Mouse (Mus musculus) cerebellum, adult 9-11 months (tissue): ENCODE data around the gene Vax2.

Source experiments
- DNase-seq: peaks from one replicate; pipeline ENCODE4 v3.0.0; 2022

Vax2 gene

DNA sequence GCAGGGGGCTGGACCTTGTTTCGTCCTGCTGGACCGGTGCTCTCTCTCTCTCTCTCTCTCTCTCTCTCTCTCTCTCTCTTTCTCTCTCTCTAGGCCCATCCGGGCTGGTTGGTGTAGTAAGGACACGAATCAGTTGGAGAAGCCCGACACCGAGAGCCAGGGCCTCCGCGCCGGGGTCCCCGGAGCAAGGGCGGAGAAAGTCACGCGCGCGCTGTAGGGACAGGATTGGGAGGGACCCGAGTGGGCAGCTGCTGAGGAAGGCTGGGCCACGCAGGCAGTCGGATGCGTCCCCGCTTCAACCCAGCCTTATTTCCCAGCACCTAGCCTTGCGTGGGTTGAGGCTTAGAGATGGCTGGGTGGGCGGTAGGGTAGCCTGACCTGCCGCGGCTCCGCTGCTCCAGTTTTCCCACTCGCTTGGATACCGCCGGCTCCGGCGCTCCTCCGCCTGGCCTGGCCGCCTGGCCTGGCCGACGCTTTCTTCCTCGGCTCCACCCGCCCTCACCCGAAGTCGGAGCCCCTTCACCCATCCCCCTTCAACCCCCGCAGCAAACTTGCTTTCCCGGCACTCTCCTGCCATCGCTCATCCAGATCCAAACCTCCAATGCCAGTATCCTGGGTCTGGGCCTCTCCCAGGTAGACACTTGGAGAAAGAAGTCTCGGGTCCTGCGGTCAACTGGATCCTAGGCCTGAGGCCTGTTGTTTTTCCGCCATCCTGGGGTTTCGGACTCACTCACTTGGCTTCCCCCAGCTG is 836 bp downstream of the Vax2 start:
- DNase-seq: no peak

DNA sequence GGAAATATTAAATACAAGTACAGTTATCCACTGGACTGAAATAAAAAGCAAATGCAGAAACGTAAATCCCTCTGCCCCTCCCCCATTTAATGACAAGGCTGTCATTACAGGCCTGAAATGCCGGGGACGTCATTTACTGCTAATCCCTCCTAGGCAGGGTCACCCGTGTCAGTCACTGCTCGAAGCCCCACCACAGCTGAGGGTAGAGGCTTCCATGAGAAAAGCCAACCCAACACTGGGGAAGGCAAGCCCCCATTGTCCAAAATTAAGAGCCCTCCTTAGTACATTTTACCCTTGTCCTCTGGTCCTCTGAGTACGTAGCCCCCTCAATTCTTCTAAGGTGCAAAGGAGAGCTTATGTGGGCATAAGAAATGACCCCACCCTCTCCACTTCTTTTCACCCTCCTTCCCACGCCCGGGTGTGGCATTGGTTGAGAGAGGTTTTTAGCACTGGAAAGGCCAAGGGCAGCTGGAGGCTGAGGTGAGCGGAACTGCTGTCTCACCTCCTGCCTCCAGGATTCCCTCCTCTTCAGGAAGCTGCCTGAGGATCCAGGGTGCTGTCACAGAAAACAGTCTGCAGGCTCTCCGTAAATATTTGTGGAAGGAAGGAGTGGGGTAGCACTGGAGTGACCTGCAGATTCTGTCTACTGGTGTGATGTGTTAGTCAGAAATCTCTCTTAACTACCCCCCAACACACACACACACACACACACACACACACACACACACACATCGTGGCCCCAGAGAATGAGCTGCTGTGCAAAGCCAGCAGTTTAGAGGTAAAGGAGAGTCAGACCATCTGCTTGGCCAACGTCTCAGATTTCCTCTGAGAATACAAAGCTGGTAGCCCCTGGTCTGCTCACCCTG is 2.4 kb downstream of the Vax2 start:
- DNase-seq: no peak

DNA sequence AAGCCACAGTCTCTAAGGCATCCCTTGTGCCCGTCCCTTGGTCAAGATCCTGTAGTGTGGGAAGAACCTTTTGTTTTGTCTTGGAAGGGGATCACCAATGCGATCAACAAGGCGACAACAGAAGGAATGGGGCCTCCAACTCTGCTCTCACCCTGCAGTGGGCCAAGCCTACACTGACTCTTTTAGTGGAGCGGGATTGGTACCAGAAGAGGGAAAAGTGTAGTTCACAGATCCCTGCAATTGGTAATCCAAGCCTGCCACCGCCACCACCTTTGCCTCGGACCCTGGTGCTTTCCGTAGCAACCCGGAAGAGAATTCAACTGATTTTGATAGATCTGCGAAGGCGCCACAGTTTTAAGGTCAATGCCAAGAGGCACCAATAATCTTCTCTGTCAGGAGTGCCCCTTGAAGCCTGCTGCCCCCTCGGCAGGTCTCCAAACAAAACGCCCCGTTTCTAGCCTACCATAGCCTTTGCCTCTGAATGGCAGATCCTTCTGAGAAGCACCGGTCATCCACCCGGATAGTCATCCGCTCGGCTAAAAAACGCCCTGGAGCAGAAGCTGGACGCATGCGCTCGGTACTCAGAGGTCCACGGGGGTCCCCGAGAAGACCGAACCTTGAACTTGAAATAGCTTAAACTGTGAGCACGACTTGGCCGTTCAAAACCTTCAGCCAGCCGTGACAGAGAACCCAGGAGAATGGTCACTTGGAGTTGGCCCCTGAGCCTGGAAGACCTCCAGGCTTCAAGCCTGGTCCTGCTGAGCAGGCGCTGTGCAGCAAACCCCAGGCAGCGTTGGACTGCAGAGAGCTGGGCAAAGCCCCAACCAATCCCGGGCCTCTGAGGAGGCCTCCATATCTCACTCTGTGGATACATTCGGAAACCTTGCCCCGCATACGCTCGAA is 3.4 kb downstream of the Vax2 start:
- no peak for DNase-seq

DNA sequence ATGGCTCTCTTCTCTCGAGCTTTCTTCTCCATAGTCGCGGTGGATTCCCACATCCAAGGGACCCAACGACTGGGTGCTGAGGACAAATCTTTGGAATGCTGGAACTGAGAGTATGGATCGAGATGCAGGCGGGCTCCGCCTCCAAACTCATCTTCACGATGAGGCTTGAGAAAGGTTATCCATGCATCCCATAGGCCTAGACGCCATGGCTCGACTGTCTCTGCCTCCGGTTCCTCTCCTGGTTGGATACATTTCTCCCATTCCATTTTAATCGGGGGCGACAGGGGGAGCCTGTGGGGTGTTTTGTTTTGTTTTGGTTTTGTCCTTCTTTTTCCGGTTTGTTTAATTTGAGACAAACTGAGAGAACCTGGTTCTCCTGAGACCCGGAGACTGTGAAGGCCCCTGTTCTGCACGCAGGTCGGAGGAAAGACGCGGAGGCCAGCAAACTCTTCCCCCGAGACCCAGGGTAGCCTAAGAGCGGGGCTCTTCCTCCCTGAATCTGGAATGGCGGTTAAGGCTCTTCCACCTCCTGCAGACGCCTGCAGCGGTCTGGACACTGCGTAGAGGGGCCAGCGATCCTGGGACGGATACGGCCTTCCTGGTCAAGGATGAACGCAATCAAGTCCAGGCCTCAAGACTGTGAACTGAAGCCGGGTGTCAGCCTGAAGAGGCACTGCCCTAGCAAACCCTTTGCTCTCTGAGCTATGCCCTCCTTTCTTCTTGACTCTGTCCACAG is 4.6 kb downstream of the Vax2 start:
- DNase-seq: no peak

DNA sequence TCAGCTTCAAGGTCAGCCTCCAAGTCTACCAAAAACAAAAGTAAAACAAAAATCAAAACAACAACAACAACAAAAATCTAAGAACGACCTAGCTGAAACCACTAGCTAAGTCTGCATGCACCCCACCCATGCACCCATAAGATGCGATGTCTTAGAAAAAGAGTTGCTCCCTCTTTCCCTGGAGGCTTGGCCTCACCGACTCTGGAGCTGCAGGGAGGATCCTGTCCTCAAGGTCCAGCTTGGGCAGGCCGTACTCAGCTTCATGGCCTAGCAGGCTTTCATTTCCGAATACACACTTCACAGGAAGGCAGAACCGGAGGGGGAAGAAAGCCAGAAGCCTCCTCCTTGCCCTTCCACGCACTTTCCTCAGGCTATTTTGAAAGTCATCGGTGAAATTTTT is 6.0 kb downstream of the Vax2 start:
- no peak for DNase-seq

DNA sequence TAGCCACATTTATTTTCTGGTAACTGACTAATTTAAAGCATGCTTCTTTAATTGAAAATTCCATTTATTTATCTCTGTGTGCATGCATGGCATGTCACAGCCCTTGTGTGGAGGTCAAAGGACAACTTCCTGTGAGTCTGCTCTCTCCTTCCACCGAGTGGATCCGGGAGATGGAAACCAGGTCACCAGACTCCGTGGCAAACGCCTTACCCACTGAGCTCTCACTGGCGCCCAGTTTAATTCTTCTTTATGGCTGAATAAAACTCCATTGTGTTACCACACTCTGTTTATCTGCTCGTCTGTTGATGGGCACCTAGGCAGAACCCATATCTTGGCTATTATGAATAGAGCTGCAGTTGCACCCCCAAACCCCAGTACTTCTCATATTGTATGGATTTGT is 11.5 kb downstream of the Vax2 start:
- DNase-seq: no peak

DNA sequence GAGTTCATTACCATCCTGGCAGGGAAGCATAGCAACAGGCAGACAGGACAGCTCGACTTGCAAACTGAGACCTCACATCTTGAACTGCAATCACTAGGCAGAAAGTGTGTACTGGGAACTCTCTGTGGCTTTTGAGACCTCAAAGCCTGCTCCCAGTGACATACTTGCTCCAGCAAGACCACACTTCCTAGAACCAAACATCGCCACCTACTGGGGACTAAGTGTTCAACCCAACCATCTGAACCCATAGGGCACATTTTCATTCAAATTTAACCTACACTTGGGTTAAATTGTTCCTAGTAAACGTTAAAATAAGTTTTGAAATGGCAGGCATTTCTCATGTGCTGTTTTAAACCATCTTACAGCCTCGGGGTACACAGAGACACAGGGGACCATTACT is 16.1 kb downstream of the Vax2 start:
- DNase-seq: no peak

DNA sequence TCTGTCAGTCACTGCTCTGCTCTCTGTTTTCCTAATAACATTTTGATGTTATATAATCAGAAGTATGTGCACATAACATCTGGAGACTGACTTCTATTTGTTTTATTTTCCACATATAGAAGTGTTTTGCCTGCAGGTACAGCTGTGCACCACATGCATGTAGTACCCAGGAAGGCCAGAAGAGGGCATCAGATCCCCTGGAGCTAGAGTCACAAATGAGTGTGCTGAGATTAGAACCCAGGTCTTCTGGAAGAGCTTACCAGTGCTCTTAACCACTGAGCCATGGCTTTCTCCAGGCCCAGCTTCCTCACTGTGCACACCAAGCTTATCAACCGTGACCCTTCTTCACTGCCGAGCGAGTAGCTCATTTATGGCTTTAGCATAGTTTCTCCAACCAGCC is 17.4 kb downstream of the Vax2 start:
- DNase-seq: no peak

DNA sequence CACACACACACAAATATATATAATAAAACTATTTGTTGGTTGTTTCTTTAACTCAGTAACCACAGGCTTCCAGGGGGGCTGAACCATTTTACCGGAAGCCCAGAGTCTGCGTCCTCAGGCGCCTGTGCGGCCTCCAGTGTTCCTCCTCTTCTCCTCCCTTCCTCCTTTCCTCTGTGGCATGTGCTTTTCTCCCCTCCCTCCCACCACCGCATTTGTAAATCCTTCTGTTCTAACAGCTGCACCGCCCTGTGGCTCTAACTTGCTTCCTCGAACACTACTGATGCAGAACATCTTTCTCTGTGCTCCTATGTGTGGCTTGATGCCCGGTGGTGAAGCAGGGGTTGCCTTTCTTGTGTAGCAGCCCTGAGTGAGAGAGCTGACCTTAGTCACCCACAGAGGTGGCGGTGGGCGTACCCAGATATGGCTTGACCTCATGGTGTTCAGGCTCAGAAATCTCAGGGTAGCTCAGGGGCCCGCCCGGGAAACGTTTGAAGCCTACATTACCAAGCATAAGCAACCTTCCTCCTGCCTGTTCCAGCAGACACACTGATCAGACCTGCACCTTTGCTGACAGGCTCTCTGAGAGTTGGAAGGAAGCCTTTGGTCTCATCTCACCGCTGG is 18.4 kb downstream of the Vax2 start:
- DNase-seq: no peak

DNA sequence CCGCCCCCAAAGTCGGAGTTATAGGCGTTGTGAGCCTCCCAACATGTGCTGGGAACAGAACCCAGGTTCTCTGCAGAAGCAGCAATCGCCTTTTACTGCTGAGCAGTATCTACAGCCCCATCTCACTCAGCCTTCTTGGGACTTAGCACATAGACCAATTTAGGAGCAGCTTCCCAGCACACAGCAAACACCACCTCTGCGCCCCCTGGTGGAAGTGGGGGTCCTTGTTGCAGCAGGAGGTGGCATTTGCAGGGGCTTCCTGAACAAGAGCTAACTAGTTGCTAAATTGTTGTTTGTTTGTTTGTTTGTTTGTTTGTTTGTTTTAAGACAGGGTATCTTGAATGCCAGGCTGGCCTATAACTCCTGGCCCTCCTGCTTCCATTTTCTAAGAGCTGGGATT is 20.1 kb downstream of the Vax2 start:
- no peak for DNase-seq

DNA sequence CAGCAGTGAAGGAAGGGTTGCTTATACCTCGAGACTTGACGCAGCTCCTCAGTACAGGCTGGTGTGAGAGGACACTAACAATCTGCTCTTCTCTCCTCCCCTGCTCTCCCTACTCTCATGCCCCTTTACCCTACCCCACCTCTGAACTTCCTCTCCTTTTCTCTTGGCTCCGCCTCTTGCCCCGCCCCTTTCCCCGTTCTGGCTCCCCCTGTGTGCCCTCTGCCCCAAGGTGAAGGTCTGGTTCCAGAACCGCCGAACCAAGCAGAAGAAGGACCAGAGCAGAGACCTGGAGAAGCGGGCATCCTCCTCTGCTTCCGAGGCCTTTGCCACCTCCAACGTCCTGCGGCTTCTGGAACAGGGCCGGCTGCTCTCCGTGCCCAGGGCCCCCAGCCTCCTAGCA is 26.2 kb downstream of the Vax2 start:
- no peak for DNase-seq

DNA sequence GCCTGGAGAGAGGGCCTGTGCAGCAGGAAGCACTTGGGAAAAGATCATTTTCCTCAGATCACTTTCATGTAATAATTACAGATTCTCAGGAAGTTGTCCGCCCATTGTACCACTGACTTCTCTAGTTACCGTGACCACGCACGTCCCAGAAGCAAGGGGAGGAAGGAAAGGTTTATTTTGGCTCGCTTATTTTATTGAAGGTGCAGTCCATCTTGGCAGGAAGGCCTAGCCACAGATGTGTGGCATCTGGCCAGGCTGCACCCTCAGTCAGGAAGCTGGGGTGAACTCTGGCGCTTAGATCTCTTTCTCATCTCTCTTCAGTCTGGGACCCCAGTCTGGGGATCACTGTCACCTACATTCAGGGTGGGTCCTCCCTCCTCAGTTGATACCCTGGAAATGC is 27.5 kb downstream of the Vax2 start:
- DNase-seq: no peak

DNA sequence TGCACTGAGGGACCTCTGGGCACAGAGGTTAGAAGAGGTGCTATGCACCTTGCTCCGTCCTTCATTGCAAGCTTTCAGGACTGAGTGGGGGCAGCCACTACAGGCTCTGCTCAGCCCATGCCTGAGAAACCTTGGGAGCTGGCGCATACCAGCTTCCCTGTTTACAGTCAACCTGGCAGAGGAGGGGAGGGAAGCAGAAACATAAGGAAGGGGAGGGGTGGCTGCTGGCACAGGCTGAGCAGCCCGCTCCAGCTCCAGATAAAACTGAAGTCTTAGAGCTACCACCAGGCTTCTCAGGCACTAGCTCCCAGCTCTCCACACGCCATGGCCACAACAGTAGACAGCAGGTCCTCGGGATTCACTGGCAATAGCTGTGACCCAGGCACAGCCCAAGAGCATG is 31.7 kb downstream of the Vax2 start, which contains the start of gene Atp6v1b1:
Gene Atp6v1b1 (plus strand): TSS at position 230 of the 400 bp plus-strand sequence.
- DNase-seq: no peak

DNA sequence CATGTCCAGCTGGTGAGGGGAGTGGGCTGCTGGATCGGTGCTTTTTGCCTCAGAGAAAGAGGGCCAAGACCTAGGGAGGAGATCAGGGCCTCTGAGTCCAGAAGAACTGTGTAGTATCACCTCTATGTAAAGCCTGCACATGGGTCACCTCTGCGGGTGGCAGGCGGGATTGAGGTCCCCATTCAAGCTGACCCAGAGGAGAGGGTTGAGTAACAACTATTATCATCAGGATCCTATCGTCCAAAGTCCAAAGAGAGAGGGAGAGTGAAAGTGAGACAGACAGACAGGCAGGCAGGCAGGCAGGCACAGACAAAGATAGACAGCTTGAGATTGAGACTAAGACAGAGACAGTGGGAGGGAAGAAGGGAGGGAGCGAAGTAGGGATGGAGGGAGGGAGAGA is 32.1 kb downstream of the Vax2 start:
- DNase-seq: no peak

DNA sequence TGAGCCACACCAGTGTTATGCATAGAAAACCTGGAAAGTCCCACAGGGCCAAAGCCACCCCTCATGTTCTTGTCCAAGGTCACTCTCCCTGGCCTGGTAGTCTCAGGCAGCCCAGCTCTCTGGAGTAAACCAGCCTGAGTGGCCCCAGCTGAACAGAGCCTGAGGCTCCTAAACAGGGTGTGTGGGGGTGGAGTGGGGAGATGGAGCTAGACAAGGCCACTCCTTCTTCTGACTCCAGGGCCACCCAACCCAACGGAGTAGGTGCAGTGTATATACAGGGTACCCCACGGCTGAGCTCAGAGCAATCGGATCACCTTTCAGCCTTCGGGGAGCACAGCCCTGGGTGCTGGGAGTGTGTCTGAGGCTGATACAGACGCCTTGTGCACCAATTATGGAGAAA is 33.1 kb downstream of the Vax2 start:
- DNase-seq: no peak

DNA sequence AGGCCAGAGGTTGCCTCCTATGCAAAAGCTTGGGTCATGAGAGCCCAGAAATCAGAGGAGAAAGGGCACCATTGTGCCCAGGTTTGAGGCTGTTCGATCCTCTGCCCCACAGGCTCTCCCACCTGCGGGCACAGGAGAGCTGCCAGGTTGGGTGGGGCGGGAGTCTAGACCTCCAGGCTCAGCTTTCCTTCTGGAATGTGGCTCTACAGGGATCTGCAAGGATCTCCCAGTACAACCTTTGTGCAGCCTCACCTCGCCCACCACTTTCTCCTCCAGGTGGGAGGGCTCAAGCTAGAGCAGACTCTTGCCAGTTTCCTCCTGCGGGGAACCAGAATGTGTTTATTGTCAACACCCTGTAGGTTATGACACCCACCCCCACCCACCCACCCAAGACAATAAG is 33.5 kb downstream of the Vax2 start:
- DNase-seq: no peak

DNA sequence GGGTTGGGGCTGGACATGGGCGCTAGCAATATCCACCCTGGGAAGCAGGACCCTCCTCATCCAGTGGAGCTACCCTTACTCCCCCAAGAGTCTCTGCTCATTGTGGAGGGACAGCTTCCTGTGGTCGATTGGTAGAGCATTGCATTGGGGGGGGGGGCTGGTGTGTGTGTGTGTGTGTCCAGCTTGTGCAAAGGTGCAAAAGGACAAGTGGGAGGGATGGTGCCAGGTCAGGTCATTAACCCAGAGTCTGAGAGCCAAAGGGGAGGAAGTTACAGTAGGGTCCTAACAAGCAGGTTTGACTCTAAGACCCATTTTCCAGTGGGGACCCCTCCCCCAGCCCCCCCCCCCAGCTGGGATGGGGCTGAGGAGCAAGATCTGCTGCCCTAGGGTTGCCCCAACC is 34.4 kb downstream of the Vax2 start:
- DNase-seq: no peak

DNA sequence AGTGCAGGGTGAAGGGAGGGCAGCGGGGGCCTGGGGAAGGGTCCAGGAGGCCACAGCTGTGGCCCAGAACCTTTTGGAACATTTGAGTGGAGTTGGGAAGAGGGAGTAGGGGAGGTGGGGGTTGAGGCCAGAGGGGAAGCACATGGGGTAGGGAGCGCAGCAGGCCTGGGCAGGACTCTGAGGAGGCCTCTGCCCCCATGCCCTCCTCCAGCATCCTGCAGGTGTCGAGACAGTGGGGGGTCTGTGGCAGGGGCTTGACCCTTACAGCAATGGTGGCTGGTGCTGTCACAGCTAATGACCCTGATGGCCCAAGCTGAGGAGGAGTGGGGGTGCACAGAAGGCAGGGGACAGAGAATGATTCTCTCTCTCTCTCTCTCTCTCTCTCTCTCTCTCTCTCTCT is 38.2 kb downstream of the Vax2 start:
- no peak for DNase-seq

DNA sequence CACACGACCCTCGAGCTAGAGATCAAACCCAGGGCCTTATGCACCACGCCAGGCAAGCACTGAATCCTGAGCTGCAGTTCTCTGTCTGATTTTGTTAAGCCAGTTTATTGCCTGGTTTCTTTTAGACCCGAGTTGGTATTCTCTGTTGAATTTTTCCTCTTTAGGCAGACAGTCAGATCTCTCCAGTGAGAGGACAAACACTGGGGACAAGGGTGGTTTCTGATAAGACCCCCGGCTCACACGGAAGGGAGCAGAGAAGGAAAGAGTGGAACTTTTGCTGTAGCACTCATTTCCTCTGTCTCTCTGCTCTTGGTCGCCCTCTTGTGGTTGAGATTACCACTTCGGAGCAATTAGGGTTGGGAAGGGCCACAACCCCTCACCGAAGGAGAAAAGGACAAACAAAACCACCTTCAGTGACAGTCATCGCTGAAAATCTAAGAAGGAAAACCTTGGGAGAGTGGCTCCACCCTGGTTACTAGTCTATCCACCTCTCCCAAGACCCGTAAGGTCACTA is 39.2 kb downstream of the Vax2 start:
- no peak for DNase-seq

DNA sequence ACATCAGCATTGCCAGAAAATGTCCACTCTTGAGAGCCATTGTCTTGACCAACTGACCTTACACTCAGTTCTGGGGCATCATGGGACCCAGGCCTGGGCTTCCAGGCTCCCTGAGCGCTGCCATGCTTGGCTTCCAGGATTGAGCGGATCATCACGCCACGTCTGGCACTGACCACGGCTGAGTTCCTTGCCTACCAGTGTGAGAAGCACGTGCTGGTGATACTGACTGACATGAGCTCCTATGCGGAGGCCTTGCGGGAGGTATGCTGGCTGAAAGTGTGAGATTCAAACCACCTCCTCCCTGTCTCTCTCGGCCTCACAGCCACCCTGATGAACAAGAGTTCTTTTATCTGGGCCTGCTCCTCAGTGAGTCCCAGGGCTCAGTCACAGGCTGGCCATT is 45.0 kb downstream of the Vax2 start:
- no peak for DNase-seq

DNA sequence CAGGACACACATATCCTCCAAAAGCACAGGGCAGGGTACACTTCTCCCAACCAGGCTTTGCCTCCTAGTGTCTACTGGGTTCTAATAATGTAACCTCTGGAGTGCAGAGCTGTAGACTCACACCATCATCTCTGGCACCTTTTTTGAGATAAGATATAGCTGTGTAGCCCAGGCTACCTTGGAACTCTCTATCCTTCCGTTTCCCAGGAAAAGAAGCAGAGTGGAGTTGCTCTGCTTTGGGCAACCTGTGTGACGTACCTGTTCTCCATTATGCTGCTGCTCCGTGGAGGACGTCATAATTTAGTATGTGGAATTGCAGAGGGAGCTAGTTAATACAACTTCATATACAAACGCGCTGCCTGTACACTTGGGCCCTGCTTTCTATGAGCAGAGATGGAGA is 51.3 kb downstream of the Vax2 start, which contains the start of gene Ankrd53:
Gene Ankrd53 (plus strand): TSS at position 301 of the 400 bp plus-strand sequence.
- DNase-seq: no peak
